Mouse (Mus musculus) retina, adult 2 months (tissue): ENCODE measurements at regions not wholly inside any gene's neighbourhood (a gene's known extent, or its start where the extent isn't known, plus 50 kb on each side); places are given as distances from the start of the nearest gene placed in this dataset.

Experiments used
- DNase-seq: peaks from one replicate; pipeline ENCODE4 v3.0.0-alpha.2; 2012; ENCODE audit warnings: low read depth, low spot score

DNA sequence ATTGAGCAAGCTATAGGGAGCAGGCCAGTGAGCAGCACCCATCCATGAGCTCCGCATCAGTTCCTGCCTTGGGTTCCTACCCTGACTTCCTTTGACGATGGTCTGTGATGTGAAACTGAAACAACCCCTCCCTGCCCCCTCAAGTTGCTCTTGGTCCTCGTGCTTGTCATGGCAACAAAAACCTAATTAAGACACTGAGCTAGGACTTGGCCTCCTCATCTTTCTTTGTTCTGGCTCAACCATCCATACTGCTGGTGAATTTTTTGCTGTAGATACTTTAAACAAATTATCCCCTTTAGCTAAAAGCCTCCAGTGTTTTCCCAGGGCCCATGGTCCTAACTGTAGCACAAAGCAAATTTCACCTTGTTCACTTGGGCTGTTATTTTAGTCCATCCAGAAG, 129.9 kb upstream of the Peli2 start:
- DNase-seq: no peak

- DNase-seq: no peak
These were observed 129.1 kb upstream of the Peli2 start for GRCm38 (mm10) chr14:47991546-47991945.

- DNase-seq: no peak
These were observed 128.5 kb upstream of the Peli2 start for GRCm38 (mm10) chr14:47992091-47992490.

GRCm38 (mm10) chr14:47992851-47993250, 127.8 kb upstream of the Peli2 start:
- no peak for DNase-seq

GRCm38 (mm10) chr14:47998936-47999335, 121.7 kb upstream of the Peli2 start:
- DNase-seq: no peak

- no peak for DNase-seq
These were observed 115.3 kb upstream of the Peli2 start for GRCm38 (mm10) chr14:48005092-48005928.

- no peak for DNase-seq
These were observed 114.7 kb upstream of the Peli2 start for GRCm38 (mm10) chr14:48005929-48006309.

DNA sequence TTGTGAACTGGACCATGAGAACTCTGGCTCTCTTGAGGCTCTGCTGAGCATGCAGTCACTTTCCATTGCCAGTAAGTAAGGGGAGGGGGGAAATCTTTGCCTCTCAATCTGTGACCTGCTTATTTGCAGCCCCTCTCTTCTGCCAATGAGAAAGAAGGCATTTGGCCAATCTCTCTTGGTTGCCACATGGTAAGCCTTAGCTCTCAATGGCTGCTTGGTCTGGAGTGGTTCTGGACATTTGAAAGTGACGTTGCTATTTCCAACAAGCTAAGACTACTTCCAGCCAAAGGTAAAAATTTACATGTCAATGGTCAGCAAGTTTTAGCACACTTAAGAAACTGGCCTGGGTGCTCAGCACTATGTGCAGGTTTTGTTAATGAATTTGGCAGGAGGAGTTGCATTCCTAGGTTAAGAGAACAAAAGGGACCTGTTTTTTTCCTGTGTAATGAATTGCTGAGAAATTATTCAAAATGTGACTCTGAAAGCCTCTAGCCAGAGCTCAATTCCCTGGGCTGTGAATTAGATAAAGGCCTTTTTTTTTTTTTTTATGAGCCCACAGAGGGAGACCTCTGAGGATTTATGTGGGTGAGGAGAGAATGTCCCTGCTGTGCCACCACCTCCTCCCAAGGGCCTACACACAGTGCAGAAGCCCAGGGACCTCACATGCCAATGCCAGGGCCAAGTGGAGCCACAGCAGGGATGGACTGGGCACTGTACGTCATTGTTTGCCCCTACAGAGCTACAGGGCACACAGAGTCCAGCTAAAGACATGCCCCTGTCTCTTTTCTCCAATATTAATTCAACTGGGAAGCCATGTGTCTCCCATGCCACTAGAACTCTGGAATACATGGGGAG, 108.0 kb upstream of the Peli2 start:
- DNase-seq: no peak

DNA sequence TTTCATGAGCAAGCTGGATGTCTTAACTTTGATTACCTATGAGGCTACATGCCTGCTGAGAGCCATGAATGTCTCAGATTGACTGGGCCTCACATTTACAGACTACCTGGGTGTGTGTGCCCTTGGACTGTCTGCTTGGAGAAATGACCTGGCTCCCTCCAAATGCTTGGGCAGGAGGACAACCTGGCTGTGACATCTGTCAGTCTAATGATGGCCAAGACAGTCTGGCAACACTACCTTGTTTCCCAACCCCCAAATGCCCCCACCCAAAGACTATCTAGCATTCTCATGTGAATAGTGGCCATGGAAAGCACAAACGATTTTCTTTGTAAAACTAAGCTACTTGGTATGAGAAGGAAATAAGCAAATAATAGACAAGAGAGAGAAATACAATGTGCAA, 107.2 kb upstream of the Peli2 start:
- no peak for DNase-seq

- DNase-seq: no peak
These were observed 105.8 kb upstream of the Peli2 start for GRCm38 (mm10) chr14:48014776-48015175.

DNA sequence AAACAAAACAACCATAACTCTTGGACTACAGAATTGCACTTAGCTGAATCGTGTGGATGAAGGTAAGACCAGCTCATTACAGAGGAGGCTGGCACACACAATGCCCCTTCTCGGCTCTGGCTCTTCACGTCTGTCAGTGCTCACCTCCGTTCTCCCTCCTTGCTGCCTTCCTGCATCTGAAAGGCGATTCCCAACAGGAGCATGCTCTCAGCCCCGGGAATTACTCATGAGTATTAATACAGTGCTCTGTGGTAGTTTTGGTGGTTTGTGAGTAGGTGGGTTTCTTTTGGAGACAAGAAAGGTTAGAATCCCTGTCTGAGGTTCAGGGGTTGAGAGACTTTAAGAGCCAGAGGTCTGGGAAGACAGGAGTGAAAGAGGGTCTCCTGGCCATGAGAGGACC, 102.7 kb upstream of the Peli2 start:
- no peak for DNase-seq

GRCm38 (mm10) chr14:48019331-48019730, 101.3 kb upstream of the Peli2 start:
- DNase-seq: no peak

DNA sequence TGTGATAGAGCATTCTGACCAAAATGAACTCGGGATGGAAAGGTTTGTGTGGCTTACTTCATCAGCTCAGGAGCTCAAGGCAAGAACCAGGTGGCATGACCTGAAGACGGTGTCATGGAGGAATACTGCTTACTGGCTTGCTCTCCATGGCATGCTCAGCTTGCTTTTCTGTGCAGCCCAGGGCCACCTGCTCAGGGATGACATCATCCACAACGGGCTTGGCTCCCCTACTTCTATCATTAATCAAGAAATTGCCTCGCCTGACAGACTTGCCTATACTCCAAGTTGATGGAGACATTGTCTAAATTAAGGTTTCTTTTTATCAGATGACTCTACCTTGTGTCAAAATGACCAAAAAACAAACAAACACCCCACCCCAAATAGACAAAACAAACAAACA, 98.4 kb upstream of the Peli2 start:
- DNase-seq: no peak

DNA sequence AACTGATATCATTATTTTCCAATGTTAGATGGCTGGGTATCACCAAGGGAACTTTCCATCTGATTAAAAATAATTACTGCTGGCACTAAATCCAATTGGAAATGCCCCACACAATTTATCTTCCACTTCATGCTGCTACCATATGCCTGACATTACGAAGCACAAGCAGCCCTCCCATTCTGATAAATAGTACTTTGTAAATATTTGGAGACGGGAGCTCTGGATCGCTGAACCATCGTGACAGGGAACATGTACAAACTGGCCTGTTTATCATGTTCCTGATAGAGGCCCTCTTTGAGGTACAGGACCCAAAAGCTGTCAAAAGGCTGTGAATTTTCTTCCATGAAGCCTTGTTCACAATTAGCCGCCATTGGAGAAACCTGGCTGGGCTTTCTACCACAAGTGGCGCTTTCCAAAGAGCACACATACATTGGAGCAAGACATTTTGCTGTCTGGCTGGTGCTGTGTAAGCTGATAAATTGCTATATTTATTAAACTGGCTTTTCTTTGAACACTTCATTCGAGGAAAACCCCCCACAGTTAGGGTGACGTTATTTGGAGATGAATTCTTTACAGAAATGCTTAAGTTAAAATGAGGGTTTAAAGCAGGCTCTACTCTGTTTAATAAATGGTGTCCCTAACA, 96.5 kb upstream of the Peli2 start:
- DNase-seq: no peak

GRCm38 (mm10) chr14:48039286-48039790, 81.3 kb upstream of the Peli2 start:
- no peak for DNase-seq

DNA sequence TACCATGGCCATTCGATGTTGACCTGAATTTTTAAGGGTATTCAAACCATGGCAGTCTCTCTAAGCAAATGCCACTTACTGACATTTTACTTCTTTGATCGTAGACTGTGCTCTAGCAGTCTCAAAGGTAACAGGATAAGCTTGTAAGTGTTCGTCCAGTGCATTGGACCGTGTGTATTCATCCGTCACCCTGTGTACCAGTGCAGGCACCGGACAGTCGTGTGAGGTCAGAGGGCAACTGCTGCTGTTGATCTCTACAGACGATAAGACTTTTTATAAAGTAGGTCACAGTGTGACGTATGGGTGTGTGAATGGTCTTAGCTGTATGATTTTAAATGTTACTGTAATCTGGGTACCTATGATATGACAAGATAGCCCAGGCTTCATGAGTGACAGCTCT, 74.5 kb upstream of the Peli2 start:
- no peak for DNase-seq

DNA sequence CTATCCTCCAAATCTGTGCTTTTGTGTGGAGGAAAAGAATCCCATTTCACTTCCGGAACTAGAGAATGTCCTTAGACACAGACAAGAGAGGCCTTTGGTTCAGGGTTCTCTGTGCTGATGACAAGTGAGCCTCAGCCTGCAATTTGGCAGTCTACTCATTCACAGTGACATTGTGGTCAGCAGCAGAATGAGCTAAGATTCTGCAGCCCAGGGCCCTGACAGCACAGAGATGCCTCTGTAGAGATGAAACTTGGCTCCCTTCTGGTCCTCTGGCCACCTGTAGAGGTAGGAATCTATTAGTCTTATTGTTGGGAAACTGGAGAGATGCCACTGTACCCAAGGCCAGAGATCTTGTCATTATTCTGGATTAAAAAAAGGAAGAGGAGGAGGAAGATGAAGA, 73.8 kb upstream of the Peli2 start:
- no peak for DNase-seq

- DNase-seq: no peak
These were observed 70.7 kb upstream of the Peli2 start for GRCm38 (mm10) chr14:48049698-48050459.

DNA sequence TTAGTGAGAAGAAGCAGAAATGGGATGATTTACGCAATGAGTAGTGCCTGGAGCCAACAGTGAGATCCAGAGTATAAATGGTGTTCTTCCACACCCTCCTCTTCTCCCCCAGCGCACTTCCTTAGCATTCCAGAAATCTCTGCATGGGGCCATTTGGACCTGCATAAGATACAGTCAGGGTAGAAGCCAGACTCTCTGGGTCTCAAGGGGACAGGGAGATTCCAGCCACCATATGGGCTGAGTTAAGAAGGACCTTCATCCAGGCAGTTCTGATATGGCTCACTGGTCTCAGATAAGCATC, 70.2 kb upstream of the Peli2 start:
- no peak for DNase-seq

DNA sequence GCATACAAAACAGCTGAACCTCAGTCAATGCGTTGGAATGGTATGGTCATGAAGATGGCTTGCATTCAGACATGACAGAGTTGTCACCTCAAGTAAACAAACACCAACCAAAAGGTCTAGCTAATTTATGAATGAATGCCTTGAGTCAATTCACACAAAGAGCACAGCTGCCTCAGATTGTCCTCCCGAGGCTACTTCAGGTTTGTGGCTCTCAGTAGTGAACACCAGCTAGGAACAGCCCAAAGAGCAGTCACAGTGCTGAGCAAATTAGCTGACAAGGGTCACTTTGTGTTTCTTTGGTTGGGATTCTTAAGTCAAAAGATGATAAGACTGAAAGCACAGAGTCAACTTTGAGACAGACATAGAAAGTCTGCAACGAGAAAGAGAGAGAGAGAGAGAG, 68.7 kb upstream of the Peli2 start:
- DNase-seq: no peak

GRCm38 (mm10) chr14:48052405-48052804, 68.2 kb upstream of the Peli2 start:
- no peak for DNase-seq

GRCm38 (mm10) chr14:48053151-48053550, 67.5 kb upstream of the Peli2 start:
- DNase-seq: no peak
